Mouse (Mus musculus) bone marrow macrophage, adult 2 months (primary cell): ENCODE measurements around the gene Krtap1-3.

Experiments
- CTCF ChIP-seq: IDR thresholded peaks from 2 replicates; pipeline ENCODE4 v1.5.1; 2012; ENCODE audit warnings: low read depth, mild to moderate bottlenecking, low read length, moderate library complexity
- POLR2A ChIP-seq: IDR thresholded peaks from 2 replicates; pipeline ENCODE4 v1.6.1; 2012; ENCODE audit warnings: mild to moderate bottlenecking, low read depth, low read length, borderline replicate concordance

DNA sequence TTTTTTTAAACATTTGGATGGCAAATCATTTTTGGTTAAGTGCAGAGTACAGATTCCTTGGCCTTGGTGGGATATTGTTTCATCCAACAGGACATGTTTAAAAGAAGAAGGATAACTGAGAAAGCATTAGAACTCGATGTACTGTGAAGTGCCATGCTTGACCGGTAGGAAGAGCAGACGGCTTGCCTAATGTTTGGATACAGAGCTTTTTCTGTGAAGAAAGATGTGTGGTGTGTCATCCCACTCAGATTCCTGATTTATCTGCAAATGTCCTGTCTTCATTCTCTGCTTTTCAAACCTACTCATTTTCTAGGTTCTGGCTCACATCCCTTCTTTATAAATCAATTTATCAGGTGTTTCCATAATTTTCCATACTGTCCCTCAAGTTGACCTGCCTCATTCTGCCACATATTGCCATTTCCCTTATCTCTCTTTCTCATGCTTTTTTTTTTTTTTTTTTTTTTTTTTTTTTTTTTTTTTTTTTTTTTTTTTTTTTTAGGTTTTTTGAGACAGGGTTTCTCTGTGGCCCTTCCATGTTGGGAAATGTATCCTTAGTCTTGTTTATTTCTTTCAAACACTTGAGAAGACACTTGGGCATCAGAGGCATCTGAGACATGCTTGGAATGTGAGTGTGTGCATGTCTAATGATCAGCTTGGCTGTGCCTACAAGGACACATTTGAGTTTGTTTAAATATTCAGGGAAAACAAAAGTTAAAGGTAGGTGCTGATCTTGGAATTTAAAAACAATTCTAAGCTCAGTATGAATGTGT is 33.0 kb downstream of the Krtap1-3 start:
- no peak for TF ChIP-seq CTCF
- TF ChIP-seq POLR2A, result no peak
